Mouse (Mus musculus) ES-E14 (cell line): Measurements from ENCODE around the gene Trpm2. TPM values are rescaled to one million over a fixed set of nuclear protein-coding genes. Genes with fewer than 3 reads are reported as not detected.
A peak's percentile ranks its signal among the peaks of the same experiment; 100 is the strongest.

Experiments used
- DNase-seq: peaks from one replicate; pipeline ENCODE4 v3.0.0-alpha.2; 2013; ENCODE audit warnings: low read depth, low spot score
- H3K27ac ChIP-seq: 2 replicates; pipeline ENCODE4 v1.5.1; 2012; ENCODE audit warnings: low read depth, mild to moderate bottlenecking, low read length, moderate library complexity, mixed read lengths; ENCODE audit not compliant: poor library complexity, insufficient read depth, severe bottlenecking
- H3K36me3 ChIP-seq: 2 replicates; pipeline ENCODE4 v1.6.1; 2012; ENCODE audit warnings: mild to moderate bottlenecking, low read length, moderate library complexity, mixed read lengths; ENCODE audit not compliant: control insufficient read depth, poor library complexity, insufficient read depth, severe bottlenecking
- H3K4me1 ChIP-seq, 2 experiments: fragments of 150-350 bp in 1 of 2; sonication (generic) in 1 of 2; 2 replicates each; pipeline ENCODE4 v1.6.1; 2012; ENCODE audit warnings: low read length in 2 of 2, mild to moderate bottlenecking in 1 of 2, mixed read lengths in 1 of 2; ENCODE audit not compliant: control insufficient read depth in 2 of 2, insufficient read depth in 2 of 2, poor library complexity in 1 of 2
- H3K4me3 ChIP-seq, 2 experiments: fragments of 150-350 bp in 1 of 2; sonication (generic) in 1 of 2; 2 replicates each; pipeline ENCODE4 v1.5.1; 2012; ENCODE audit warnings: low read length in 2 of 2, low read depth in 1 of 2, mild to moderate bottlenecking in 1 of 2, mixed read lengths in 1 of 2; ENCODE audit not compliant: insufficient read depth in 1 of 2, poor library complexity in 1 of 2, severe bottlenecking in 1 of 2
- H3K9ac ChIP-seq: 2 replicates; pipeline ENCODE4 v1.6.1; 2012; ENCODE audit warnings: low read depth, mild to moderate bottlenecking, low read length, mixed read lengths; ENCODE audit not compliant: poor library complexity, insufficient read depth, severe bottlenecking
- H3K9me3 ChIP-seq: fragments of 150-350 bp; sonication (generic); 2 replicates; pipeline ENCODE4 v1.6.1; 2012; ENCODE audit warnings: low read depth, mild to moderate bottlenecking, low read length; ENCODE audit not compliant: control insufficient read depth, insufficient read depth
- CHD2 ChIP-seq: IDR thresholded peaks from 2 replicates; pipeline ENCODE4 v1.6.1; 2014; ENCODE audit warnings: mild to moderate bottlenecking, low read depth, low read length, inconsistent platforms
- HCFC1 ChIP-seq: IDR thresholded peaks from 2 replicates; pipeline ENCODE4 v1.6.1; 2012; ENCODE audit warnings: low read length, inconsistent platforms, borderline replicate concordance; ENCODE audit not compliant: insufficient read depth
- MAFK ChIP-seq: IDR thresholded peaks from 2 replicates; pipeline ENCODE4 v1.6.1; 2014; ENCODE audit warnings: mild to moderate bottlenecking, low read depth, low read length, inconsistent platforms; ENCODE audit not compliant: insufficient read depth
- ZC3H11A ChIP-seq: IDR thresholded peaks from 2 replicates; pipeline ENCODE4 v1.6.1; 2012; ENCODE audit warnings: low read depth, mild to moderate bottlenecking, inconsistent platforms, low read length, borderline replicate concordance
- ZNF384 ChIP-seq: IDR thresholded peaks from 2 replicates; pipeline ENCODE4 v1.6.1; 2012; ENCODE audit warnings: low read depth, low read length, inconsistent platforms
- in situ Hi-C, 2 experiments: fragments of 600-800 bp; cut with MboI; formaldehyde crosslinking; loops; one replicate each; pipeline ENCODE4 v1.15.1; 2025; ENCODE audit warnings: low sequenced_read_pairs in 2 of 2, inconsistent platforms in 1 of 2; ENCODE audit not compliant: unreplicated experiment in 2 of 2
- total RNA-seq: library from RNA; depleted of rRNA; stranded (reverse); fragments of 300-350 nt; gene quantifications from 2 replicates; pipeline ENCODE4 v1.2.3, GENCODE M21; 2012

Trpm2 gene
- total RNA-seq, 1 experiment = 0.54 TPM

GRCm38 (mm10) chr10:77886007-77886747 is 84.2 kb downstream of the Trpm2 start:
- Histone ChIP-seq H3K4me3 (no peak overlapping the region), H3K27ac (no peak overlapping the region), H3K9ac (no peak overlapping the region), H3K4me1 (no peaks in the 10 kb centered on the region), H3K36me3 (no peaks in the 10 kb centered on the region), H3K9me3 (no peaks in the 10 kb centered on the region)
- in situ Hi-C loops = no loop called here
- TF ChIP-seq CHD2 (no peak), ZNF384 (no peak), HCFC1 (no peak), ZC3H11A (no peak), MAFK (no peak)
- no peak for DNase-seq

- H3K9me3 ChIP-seq = no peaks in the 10 kb centered on the region
- TF ChIP-seq CHD2 (no peak), HCFC1 (no peak), ZC3H11A (no peak), MAFK (no peak), ZNF384 (no peak)
- no peaks in the 10 kb centered on the region for H3K36me3 ChIP-seq
- H3K27ac ChIP-seq = no peak overlapping the region
- no peaks in the 10 kb centered on the region for H3K4me1 ChIP-seq
- H3K4me3 ChIP-seq = no peak overlapping the region
- no peak overlapping the region for H3K9ac ChIP-seq
- in situ Hi-C loops = no loop called here
- peak; percentile 41 for DNase-seq
Observed at GRCm38 (mm10) chr10:77882553-77882952, 87.8 kb downstream of the Trpm2 start.

GRCm38 (mm10) chr10:77880305-77880704 is 90.1 kb downstream of the Trpm2 start:
- Histone ChIP-seq H3K36me3 (no peaks in the 10 kb centered on the region), H3K4me1 (no peaks in the 10 kb centered on the region), H3K27ac (no peak overlapping the region), H3K9ac (no peak overlapping the region), H3K4me3 (no peak overlapping the region), H3K9me3 (no peaks in the 10 kb centered on the region)
- no peak for DNase-seq
- TF ChIP-seq MAFK = no peak
- in situ Hi-C loops = no loop called here

GRCm38 (mm10) chr10:77878985-77879384 is 91.4 kb downstream of the Trpm2 start:
- Histone ChIP-seq H3K36me3 (no peaks in the 10 kb centered on the region), H3K4me3 (no peak overlapping the region), H3K9me3 (no peaks in the 10 kb centered on the region), H3K9ac (no peak overlapping the region), H3K4me1 (no peaks in the 10 kb centered on the region), H3K27ac (no peak overlapping the region)
- DNase-seq = no peak
- in situ Hi-C loops = no loop called here
- TF ChIP-seq HCFC1 (no peak), ZNF384 (no peak), CHD2 (no peak), MAFK (no peak), ZC3H11A (no peak)

- H3K9me3 ChIP-seq = no peaks in the 10 kb centered on the region
- H3K27ac ChIP-seq = no peak overlapping the region
- no peak overlapping the region for H3K4me3 ChIP-seq
- no peaks in the 10 kb centered on the region for H3K36me3 ChIP-seq
- in situ Hi-C loops = no loop called here
- no peaks in the 10 kb centered on the region for H3K4me1 ChIP-seq
- no peak for DNase-seq
- H3K9ac ChIP-seq = no peak overlapping the region
- no peak for TF ChIP-seq CHD2
Observed at GRCm38 (mm10) chr10:77869651-77870050, 100.7 kb downstream of the Trpm2 start.
